Mouse (Mus musculus) urinary bladder, postnatal 10 days (tissue): ENCODE measurements around the gene Ccdc146.
"Not testable (repeated sequence)": the region's sequence is repeated elsewhere in the genome, so short reads cannot be mapped to it uniquely, and the experiment has no call there.

Source experiments
- DNase-seq: peaks from one replicate; pipeline ENCODE4 v3.0.0; 2022; ENCODE audit warnings: low spot score

Gene Ccdc146

GRCm38 (mm10) chr5:21386432-21386831 is 38.0 kb downstream of the Ccdc146 start:
- DNase-seq: no peak

GRCm38 (mm10) chr5:21384976-21385375 is 39.5 kb downstream of the Ccdc146 start:
- no peak for DNase-seq

GRCm38 (mm10) chr5:21384252-21384960 is 40.1 kb downstream of the Ccdc146 start:
- no peak for DNase-seq

- DNase-seq: no peak
Observed at GRCm38 (mm10) chr5:21383392-21384251, 40.9 kb downstream of the Ccdc146 start.

GRCm38 (mm10) chr5:21382678-21383077 is 41.8 kb downstream of the Ccdc146 start:
- no peak for DNase-seq

- no peak for DNase-seq
Observed at GRCm38 (mm10) chr5:21381986-21382385, 42.5 kb downstream of the Ccdc146 start.

GRCm38 (mm10) chr5:21378397-21378796 is 46.1 kb downstream of the Ccdc146 start:
- no peak for DNase-seq

GRCm38 (mm10) chr5:21376935-21377334 is 47.5 kb downstream of the Ccdc146 start:
- no peak for DNase-seq

- DNase-seq: no peak
Observed at GRCm38 (mm10) chr5:21373180-21373518, 51.3 kb downstream of the Ccdc146 start.

GRCm38 (mm10) chr5:21372493-21373179 is 51.8 kb downstream of the Ccdc146 start, which contains the start of gene Fgl2:
TSS of gene Fgl2 (plus strand) at chr5:21372642.
- DNase-seq: no peak

GRCm38 (mm10) chr5:21371920-21372319 is 52.6 kb downstream of the Ccdc146 start:
- no peak for DNase-seq

GRCm38 (mm10) chr5:21370218-21370947 is 54.1 kb downstream of the Ccdc146 start:
- DNase-seq: no peak

GRCm38 (mm10) chr5:21367514-21367913 is 57.0 kb downstream of the Ccdc146 start:
- DNase-seq: no peak

GRCm38 (mm10) chr5:21366338-21367053 is 58.0 kb downstream of the Ccdc146 start:
- no peak for DNase-seq

- DNase-seq: no peak
Observed at GRCm38 (mm10) chr5:21363343-21363742, 61.1 kb downstream of the Ccdc146 start.

- no peak for DNase-seq
Observed at GRCm38 (mm10) chr5:21358648-21359047, 65.8 kb downstream of the Ccdc146 start.

GRCm38 (mm10) chr5:21351678-21352077 is 72.8 kb downstream of the Ccdc146 start:
- DNase-seq: no peak

GRCm38 (mm10) chr5:21348366-21348765 is 76.1 kb downstream of the Ccdc146 start:
- no peak for DNase-seq

GRCm38 (mm10) chr5:21342265-21342664 is 82.2 kb downstream of the Ccdc146 start:
- DNase-seq: not testable (repeated sequence)

- no peak for DNase-seq
Observed at GRCm38 (mm10) chr5:21332119-21332518, 92.4 kb downstream of the Ccdc146 start.

- DNase-seq: no peak
Observed at GRCm38 (mm10) chr5:21331656-21332055, 92.8 kb downstream of the Ccdc146 start.
